In genomic region chr9:35108916-35109315, GRCm38 (mm10) we compare ENCODE assay signal across 8 mouse cellular contexts. TPM values are rescaled to one million over a fixed set of nuclear protein-coding genes. Genes with fewer than 3 reads are reported as not detected.
DNase-seq lines count a peak whose midpoint lies in the region; ATAC-seq lines count a peak whose summit lies in the region.

No protein-coding gene starts in this region.

- 63% methylated on average over 5 of the region's 5 CpGs for WGBS in heart, embryonic 11.5 days (ENCODE audit: insufficient replicate concordance)
- 47% methylated on average over 5 of the region's 5 CpGs for WGBS in stomach, embryonic 16.5 days

- no peak overlapping the region for H3K9ac ChIP-seq in heart, embryonic 11.5 days (ENCODE audit: low read depth, low read length)
- no peak overlapping the region for H3K9ac ChIP-seq in stomach, embryonic 16.5 days (ENCODE audit: low read length)

- no peak overlapping the region for H3K4me3 ChIP-seq in heart, embryonic 11.5 days (ENCODE audit: low read depth, low read length)
- H3K4me3 ChIP-seq in stomach, embryonic 16.5 days (replicated peaks; ENCODE audit: low read length) = no peak overlapping the region

- H3K9me3 ChIP-seq in heart, embryonic 11.5 days (replicated peaks; ENCODE audit: control insufficient read depth, low read length) = no peaks in the 10 kb centered on the region
- H3K9me3 ChIP-seq in stomach, embryonic 16.5 days (replicated peaks; ENCODE audit: control insufficient read depth, low read length) = no peaks in the 10 kb centered on the region

- no peak overlapping the region for H3K27ac ChIP-seq in heart, embryonic 11.5 days (ENCODE audit: low read depth, low read length)
- H3K27ac ChIP-seq in stomach, embryonic 16.5 days (ENCODE audit: low read length) = peak overlapping the region; percentile 20; the same call in 1 of the 2 replicates

- no peak overlapping the region for H3K4me2 ChIP-seq in heart, embryonic 11.5 days
- no peak overlapping the region for H3K4me2 ChIP-seq in stomach, embryonic 16.5 days (ENCODE audit: low read depth, low read length)

- peaks cover 53% of the 10 kb centered on the region for H3K4me1 ChIP-seq in heart, embryonic 11.5 days (ENCODE audit: control insufficient read depth, insufficient read depth, low read length)
- peaks cover 63% of the 10 kb centered on the region for H3K4me1 ChIP-seq in stomach, embryonic 16.5 days (ENCODE audit: control insufficient read depth, insufficient read depth, low read length)

- DNase-seq in heart, adult 11 months = peak; percentile 99
- DNase-seq in cerebellum, postnatal 4 days (ENCODE audit: low spot score in 2 of 2) = peak; percentile 43 to 76
- peak; percentile 67 for DNase-seq in heart, adult 8-10 months (ENCODE audit: low spot score)
- peak; percentile 65 for DNase-seq in layer of hippocampus, adult 9-10 months (ENCODE audit: low spot score)
- peak; percentile 64 to 65 for DNase-seq in lung, adult 18-20 months
- DNase-seq in ovary, adult 18-20 months (ENCODE audit: low spot score) = no peak

- ATAC-seq in heart, embryonic 11.5 days (replicated peaks; ENCODE audit: insufficient number of reproducible peaks, low FRiP score, low TSS enrichment) = no peak
- ATAC-seq in stomach, embryonic 16.5 days (ENCODE audit: insufficient read depth, low FRiP score) = peak; percentile 25; the same call in 1 of the 2 replicates

- H3K36me3 ChIP-seq in heart, embryonic 11.5 days (ENCODE audit: control insufficient read depth, insufficient read depth, low read length) = no peaks in the 10 kb centered on the region
- H3K36me3 ChIP-seq in stomach, embryonic 16.5 days (ENCODE audit: control insufficient read depth, insufficient read depth, low read length) = no peaks in the 10 kb centered on the region

- H3K27me3 ChIP-seq in heart, embryonic 11.5 days (ENCODE audit: control insufficient read depth, insufficient read depth, low read length) = no peaks in the 10 kb centered on the region
- H3K27me3 ChIP-seq in stomach, embryonic 16.5 days (ENCODE audit: control insufficient read depth, insufficient read depth, low read length) = no peaks in the 10 kb centered on the region

RNA-seq across cellular contexts. Expression of gene St3gal4, which starts 10.2 kb away (rescaled TPM):
- polyA plus RNA-seq in heart, embryonic 11.5 days (2014; fragmentation: Nextera tagmentation; extraction: Ambion mirVana) = 19.8 and 20.5 TPM in 2 replicates
- total RNA-seq in heart, adult 8-10 months (2022) = 10 to 100 TPM; 25.1 to 30.4 (median 28.3) TPM
- 50.5 and 53.1 TPM in 2 replicates for polyA plus RNA-seq in stomach, embryonic 16.5 days (2015; fragmentation: Nextera tagmentation; extraction: Ambion mirVana)
